Mouse (Mus musculus): ENCODE results near the gene Dhx35. TPM values are rescaled to one million over a fixed set of nuclear protein-coding genes. Genes with fewer than 3 reads are reported as not detected.

The Dhx35 gene
- polyA plus RNA-seq, 1 experiment from 2014 or later, result 13.4 TPM

DNA sequence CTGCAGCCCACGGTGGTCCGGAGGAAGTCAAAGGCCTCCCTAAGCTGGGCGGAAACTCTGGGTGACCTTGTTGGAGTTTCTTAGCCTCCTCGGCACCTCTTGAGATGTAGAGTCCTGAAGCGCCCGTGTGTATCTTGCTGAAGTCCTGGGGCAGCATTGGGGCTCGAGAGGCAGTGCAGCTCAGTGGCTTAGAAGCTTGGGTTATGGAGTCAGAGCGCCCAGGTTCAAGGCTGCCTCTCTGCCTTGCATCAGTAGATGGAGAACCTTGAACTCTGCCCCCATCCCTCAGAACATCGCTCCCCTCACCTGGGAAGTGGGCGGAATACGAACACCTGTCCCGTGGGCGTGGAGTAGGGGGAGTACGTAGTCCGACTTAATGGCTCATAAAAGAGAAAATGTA, 436 bp downstream of the Dhx35 start:
- Histone ChIP-seq H3K36me3 (ENCODE audit: insufficient read depth, low read length) (no peaks in the 10 kb centered on the region), H3K9me3 (replicated peaks; ENCODE audit: low read length) (no peaks in the 10 kb centered on the region), H3K4me2 (ENCODE audit: low read length) (peak overlapping the region; percentile 90), H3K4me3 (replicated peaks; ENCODE audit: low read depth, low read length) (peak overlapping the region; percentile 89), H3K9ac (ENCODE audit: low read depth, low read length) (peak overlapping the region; percentile 78), H3K27ac (peak overlapping the region; percentile 82), H3K27me3 (ENCODE audit: insufficient read depth, low read length) (no peaks in the 10 kb centered on the region), H3K4me1 (replicated peaks; ENCODE audit: insufficient read depth, low read length) (0 out of 2 replicates have a peak, but pooled peaks cover 5% of the 10 kb centered on the region)
- ATAC-seq (replicated peaks; ENCODE audit: low FRiP score, low read depth) (no peak), DNase-seq (ENCODE audit: low spot score) (no peak)
- TF ChIP-seq CTCF (IDR thresholded peaks at IDR 0.05; ENCODE audit: low read depth), result no peak
- 5% methylated on average over 15 of the region's 15 CpGs for WGBS

- WGBS, result 85% methylated on average over 2 of the region's 2 CpGs
- Histone ChIP-seq H3K9me3 (replicated peaks; ENCODE audit: low read length) (no peaks in the 10 kb centered on the region), H3K4me1 (replicated peaks; ENCODE audit: insufficient read depth, low read length) (0 out of 2 replicates have a peak, but pooled peaks cover 5% of the 10 kb centered on the region), H3K27ac (no peak overlapping the region), H3K27me3 (ENCODE audit: insufficient read depth, low read length) (no peaks in the 10 kb centered on the region), H3K4me3 (replicated peaks; ENCODE audit: low read depth, low read length) (no peak overlapping the region), H3K36me3 (ENCODE audit: insufficient read depth, low read length) (0 out of 2 replicates have a peak, but pooled peaks cover 4% of the 10 kb centered on the region), H3K4me2 (ENCODE audit: low read length) (no peak overlapping the region), H3K9ac (ENCODE audit: low read depth, low read length) (no peak overlapping the region)
- DNase-seq (ENCODE audit: low spot score), result no peak
- ATAC-seq (replicated peaks; ENCODE audit: low FRiP score, low read depth), result no peak
- no peak for TF ChIP-seq CTCF (IDR thresholded peaks at IDR 0.05; ENCODE audit: low read depth)
These were observed 1.3 kb downstream of the Dhx35 start for GRCm38 (mm10) chr2:158795875-158796274.

DNA sequence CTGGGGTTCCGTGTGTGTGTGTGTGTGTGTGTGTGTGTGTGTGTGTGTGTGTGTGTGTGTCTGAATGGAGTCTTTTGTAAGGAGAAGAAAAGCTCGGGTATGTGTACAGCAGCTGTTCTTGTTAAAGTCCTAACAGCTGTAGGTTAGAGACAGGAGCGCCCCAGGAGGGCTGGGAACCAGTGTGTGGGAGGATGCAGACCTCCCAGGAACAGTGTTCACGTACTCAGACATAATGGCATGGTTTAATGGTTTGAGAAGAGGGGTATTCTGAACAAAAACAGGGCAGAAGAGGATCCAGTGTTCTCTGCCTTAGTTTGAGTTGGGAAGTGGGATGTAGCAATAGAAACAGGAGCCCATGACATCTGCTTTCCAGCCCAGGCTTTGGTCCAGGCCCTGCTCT, 4.7 kb downstream of the Dhx35 start:
- DNase-seq (ENCODE audit: low spot score) (peak; percentile 29), ATAC-seq (replicated peaks; ENCODE audit: low FRiP score, low read depth) (no peak)
- 42% methylated on average over 4 of the region's 4 CpGs for WGBS
- H3K9ac ChIP-seq (ENCODE audit: low read depth, low read length), result no peak overlapping the region
- peaks cover 25% of the 10 kb centered on the region; the same call in 1 of the 2 replicates for H3K36me3 ChIP-seq (ENCODE audit: insufficient read depth, low read length)
- no peak overlapping the region for H3K27ac ChIP-seq
- H3K27me3 ChIP-seq (ENCODE audit: insufficient read depth, low read length), result no peaks in the 10 kb centered on the region
- H3K4me1 ChIP-seq (replicated peaks; ENCODE audit: insufficient read depth, low read length), result no peaks in the 10 kb centered on the region
- TF ChIP-seq CTCF (IDR thresholded peaks at IDR 0.05; ENCODE audit: low read depth), result no peak
- no peak overlapping the region for H3K4me2 ChIP-seq (ENCODE audit: low read length)
- H3K4me3 ChIP-seq (replicated peaks; ENCODE audit: low read depth, low read length), result no peak overlapping the region
- no peaks in the 10 kb centered on the region for H3K9me3 ChIP-seq (replicated peaks; ENCODE audit: low read length)

DNA sequence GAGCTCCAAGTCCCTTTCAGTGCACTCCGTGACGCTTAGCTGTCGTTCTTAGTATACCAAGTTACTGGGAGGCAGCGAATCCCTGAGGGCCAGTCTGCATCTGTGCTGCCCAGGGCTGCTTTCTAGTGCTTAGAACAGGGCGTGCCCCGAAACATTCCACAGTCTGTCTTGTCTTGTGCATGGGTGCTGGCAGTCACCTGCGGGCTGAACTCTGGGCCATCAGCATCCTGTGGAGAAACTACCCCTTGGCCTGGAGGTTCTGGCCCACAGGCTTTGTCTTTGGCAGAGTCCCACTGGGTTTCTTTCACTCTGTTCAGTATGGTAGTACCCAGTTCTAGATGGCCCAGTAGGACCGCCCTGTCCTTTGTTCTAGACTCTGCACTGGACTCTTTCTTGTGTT, 6.2 kb downstream of the Dhx35 start:
- Histone ChIP-seq H3K27ac (no peak overlapping the region), H3K4me3 (replicated peaks; ENCODE audit: low read depth, low read length) (no peak overlapping the region), H3K36me3 (ENCODE audit: insufficient read depth, low read length) (peaks cover 35% of the 10 kb centered on the region), H3K4me1 (replicated peaks; ENCODE audit: insufficient read depth, low read length) (no peaks in the 10 kb centered on the region), H3K4me2 (ENCODE audit: low read length) (no peak overlapping the region), H3K9me3 (replicated peaks; ENCODE audit: low read length) (no peaks in the 10 kb centered on the region), H3K9ac (ENCODE audit: low read depth, low read length) (no peak overlapping the region), H3K27me3 (ENCODE audit: insufficient read depth, low read length) (no peaks in the 10 kb centered on the region)
- 96% methylated on average over 8 of the region's 8 CpGs for WGBS
- ATAC-seq (replicated peaks; ENCODE audit: low FRiP score, low read depth), result no peak
- TF ChIP-seq CTCF (IDR thresholded peaks at IDR 0.05; ENCODE audit: low read depth), result no peak
- no peak for DNase-seq (ENCODE audit: low spot score)

GRCm38 (mm10) chr2:158803575-158803974, 9.0 kb downstream of the Dhx35 start:
- Histone ChIP-seq H3K36me3 (ENCODE audit: insufficient read depth, low read length) (peaks cover 41% of the 10 kb centered on the region), H3K4me3 (replicated peaks; ENCODE audit: low read depth, low read length) (no peak overlapping the region), H3K9ac (ENCODE audit: low read depth, low read length) (no peak overlapping the region), H3K4me1 (replicated peaks; ENCODE audit: insufficient read depth, low read length) (no peaks in the 10 kb centered on the region), H3K27ac (no peak overlapping the region), H3K9me3 (replicated peaks; ENCODE audit: low read length) (no peaks in the 10 kb centered on the region), H3K27me3 (ENCODE audit: insufficient read depth, low read length) (no peaks in the 10 kb centered on the region), H3K4me2 (ENCODE audit: low read length) (no peak overlapping the region)
- WGBS, result 87% methylated on average over 8 of the region's 8 CpGs
- no peak for TF ChIP-seq CTCF (IDR thresholded peaks at IDR 0.05; ENCODE audit: low read depth)
- ATAC-seq (replicated peaks; ENCODE audit: low FRiP score, low read depth), result no peak
- no peak for DNase-seq (ENCODE audit: low spot score)

DNA sequence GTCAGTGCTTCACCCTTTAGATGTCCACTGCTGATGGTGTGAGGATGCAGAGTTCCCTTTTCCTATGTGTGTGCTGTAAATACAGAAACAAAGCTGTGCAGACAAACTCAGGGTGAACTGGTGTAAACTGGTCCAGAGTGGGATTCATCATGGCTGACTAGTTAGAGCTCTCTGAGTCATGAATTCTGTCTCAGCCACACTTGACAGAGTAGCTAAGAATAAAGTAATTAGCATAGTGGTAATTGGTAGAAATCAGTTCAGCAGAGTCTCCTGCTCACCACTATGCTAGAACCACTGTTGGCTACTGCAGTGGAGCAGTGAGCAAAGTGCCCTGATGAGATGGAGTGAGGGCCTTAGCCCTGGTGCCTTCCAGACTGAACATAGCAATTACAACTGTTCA, 21.1 kb downstream of the Dhx35 start:
- no peak overlapping the region for H3K27ac ChIP-seq
- H3K4me2 ChIP-seq (ENCODE audit: low read length), result no peak overlapping the region
- peaks cover 30% of the 10 kb centered on the region for H3K36me3 ChIP-seq (ENCODE audit: insufficient read depth, low read length)
- no peak overlapping the region for H3K4me3 ChIP-seq (replicated peaks; ENCODE audit: low read depth, low read length)
- TF ChIP-seq CTCF (IDR thresholded peaks at IDR 0.05; ENCODE audit: low read depth), result no peak
- H3K27me3 ChIP-seq (ENCODE audit: insufficient read depth, low read length), result no peaks in the 10 kb centered on the region
- ATAC-seq (replicated peaks; ENCODE audit: low FRiP score, low read depth) (no peak), DNase-seq (ENCODE audit: low spot score) (no peak)
- H3K9me3 ChIP-seq (replicated peaks; ENCODE audit: low read length), result no peaks in the 10 kb centered on the region
- no peak overlapping the region for H3K9ac ChIP-seq (ENCODE audit: low read depth, low read length)
- H3K4me1 ChIP-seq (replicated peaks; ENCODE audit: insufficient read depth, low read length), result no peaks in the 10 kb centered on the region

- no peaks in the 10 kb centered on the region for H3K4me1 ChIP-seq (replicated peaks; ENCODE audit: insufficient read depth, low read length)
- H3K9me3 ChIP-seq (replicated peaks; ENCODE audit: low read length), result no peaks in the 10 kb centered on the region
- H3K4me2 ChIP-seq (ENCODE audit: low read length), result no peak overlapping the region
- no peaks in the 10 kb centered on the region for H3K27me3 ChIP-seq (ENCODE audit: insufficient read depth, low read length)
- DNase-seq (ENCODE audit: low spot score), result no peak
- H3K27ac ChIP-seq, result no peak overlapping the region
- H3K36me3 ChIP-seq (ENCODE audit: insufficient read depth, low read length), result peaks cover 30% of the 10 kb centered on the region
- no peak overlapping the region for H3K4me3 ChIP-seq (replicated peaks; ENCODE audit: low read depth, low read length)
- no peak overlapping the region for H3K9ac ChIP-seq (ENCODE audit: low read depth, low read length)
- TF ChIP-seq CTCF (IDR thresholded peaks at IDR 0.05; ENCODE audit: low read depth), result no peak
- ATAC-seq (replicated peaks; ENCODE audit: low FRiP score, low read depth), result no peak
- WGBS, result 91% methylated on average over 4 of the region's 4 CpGs
These were observed 21.6 kb downstream of the Dhx35 start for GRCm38 (mm10) chr2:158816239-158816638.

Measured in kidney, postnatal 0 days (tissue).